Comparison of ENCODE assay signal across 8 mouse cellular contexts in genomic region chr15:12322676-12323402, GRCm38 (mm10). TPM values are rescaled to one million over a fixed set of nuclear protein-coding genes. Genes with fewer than 3 reads are reported as not detected.
DNase-seq lines count a peak whose midpoint lies in the region; ATAC-seq and TF ChIP-seq lines count a peak whose summit lies in the region.

No protein-coding gene starts in this region.

- intact Hi-C loops in left cerebral cortex, adult 2 months (cut with DNase I) = loop anchor here (5.0 to 10.0 kb wide), 4 partner anchors 116 to 918 kb away; partner anchors contain the start of genes Mtmr12 and Pdzd2
- intact Hi-C loops in left cerebral cortex, postnatal 10 days (cut with DNase I) = loop anchor here (5.0 kb wide), 1 partner anchor 56 kb away; no protein-coding TSS in a partner anchor
- intact Hi-C loops in left cerebral cortex, postnatal 4 days (cut with DNase I) = loop anchor here (5.0 kb wide), 1 partner anchor 44 kb away; no protein-coding TSS in a partner anchor

- H3K4me1 ChIP-seq in bone marrow macrophage, adult 2 months (ENCODE audit: control insufficient read depth, insufficient read depth, low read length) = peaks cover 13% of the 10 kb centered on the region
- H3K4me1 ChIP-seq in hindbrain, postnatal 0 days (ENCODE audit: insufficient read depth, low read length) = peaks cover 14% of the 10 kb centered on the region

- H3K27ac ChIP-seq in left cerebral cortex, adult 2 months = no peak overlapping the region
- peak overlapping the region; percentile 82; the same call in 1 of the 2 replicates for H3K27ac ChIP-seq in bone marrow macrophage, adult 2 months (ENCODE audit: insufficient read depth, low read depth, low read length)
- no peak overlapping the region for H3K27ac ChIP-seq in hindbrain, postnatal 0 days

- TF ChIP-seq CTCF in left cerebral cortex, adult 2 months (IDR thresholded peaks at IDR 0.05) = no peak
- TF ChIP-seq CTCF in bone marrow macrophage, adult 2 months (IDR thresholded peaks at IDR 0.05; ENCODE audit: low read depth, low read length) = no peak
- no peak for TF ChIP-seq CTCF in hindbrain, postnatal 0 days (IDR thresholded peaks at IDR 0.05; ENCODE audit: low read depth)

- H3K4me3 ChIP-seq in left cerebral cortex, adult 2 months = peak overlapping the region; percentile 100
- H3K4me3 ChIP-seq in bone marrow macrophage, adult 2 months (ENCODE audit: insufficient read depth, low read length) = peak overlapping the region; percentile 99
- peak overlapping the region; percentile 95 for H3K4me3 ChIP-seq in hindbrain, postnatal 0 days (ENCODE audit: low read length)

- peak overlapping the region; percentile 82 for H3K4me2 ChIP-seq in hindbrain, postnatal 0 days (ENCODE audit: low read depth, low read length)

- no peak for TF ChIP-seq POLR2A in bone marrow macrophage, adult 2 months (IDR thresholded peaks at IDR 0.05; ENCODE audit: borderline replicate concordance, low read depth, low read length)

- no peaks in the 10 kb centered on the region for H3K27me3 ChIP-seq in hindbrain, postnatal 0 days (ENCODE audit: insufficient read depth, low read length)

- DNase-seq in left cerebral cortex, adult 2 months (ENCODE audit: extremely low spot score in 1 of 2, low spot score in 2 of 2) = no peak
- DNase-seq in left cerebral cortex, postnatal 10 days (ENCODE audit: extremely low spot score in 1 of 2, low spot score in 2 of 2) = no peak
- no peak for DNase-seq in hindbrain, postnatal 0 days (ENCODE audit: low spot score)
- peak; percentile 65 for DNase-seq in naive thymus-derived CD4-positive, alpha-beta T cell, adult 2 months (ENCODE audit: low read depth)
- DNase-seq in left cerebral cortex, postnatal 4 days = no peak
- DNase-seq in cerebellum, adult 11 months = no peak
- no peak for DNase-seq in layer of hippocampus, adult 9-10 months (ENCODE audit: low spot score)

- ATAC-seq in hindbrain, postnatal 0 days = no peak

- H3K36me3 ChIP-seq in hindbrain, postnatal 0 days (ENCODE audit: insufficient read depth, low read length) = no peaks in the 10 kb centered on the region

- peak overlapping the region; percentile 95; the same call in 1 of the 2 replicates for H3K9ac ChIP-seq in hindbrain, postnatal 0 days (replicated peaks; ENCODE audit: low read length)

- 17% methylated on average over 9 of the region's 9 CpGs for WGBS in hindbrain, postnatal 0 days

- no peaks in the 10 kb centered on the region for H3K9me3 ChIP-seq in hindbrain, postnatal 0 days (ENCODE audit: low read length)

RNA-seq across cellular contexts. Expression of gene 1810049J17Rik, which starts 1.1 kb away (rescaled TPM):
- 1 to 10 TPM; 1.2 to 2.6 TPM for total RNA-seq in left cerebral cortex, adult 2 months (2021)
- under 1 TPM in 1 of 2 experiments, not detected in 1; 0.86 TPM for total RNA-seq in left cerebral cortex, postnatal 10 days (2021)
- not detected in 2 replicates for polyA plus RNA-seq in bone marrow macrophage, adult 2 months (2012; ENCODE audit: insufficient read depth, insufficient read length, missing spikeins)
- total RNA-seq in hindbrain, postnatal 0 days (2014; rRNA removed) = not detected in 2 replicates
- 1.4 and 1.8 TPM in 2 replicates for polyA plus RNA-seq in hindbrain, postnatal 0 days (2015; fragmentation: Nextera tagmentation; extraction: Ambion mirVana)
- not detected for total RNA-seq in left cerebral cortex, postnatal 4 days (2021)

RNA-seq across cellular contexts. Expression of gene Golph3, which starts 1.6 kb away (rescaled TPM):
- total RNA-seq in left cerebral cortex, adult 2 months (2021) = 100 to 1,000 TPM; 103 to 108 TPM
- 10 to 100 TPM; 86.6 to 88.9 TPM for total RNA-seq in left cerebral cortex, postnatal 10 days (2021)
- polyA plus RNA-seq in bone marrow macrophage, adult 2 months (2012; ENCODE audit: insufficient read depth, insufficient read length, missing spikeins) = 87.7 and 99.3 TPM in 2 replicates
- total RNA-seq in hindbrain, postnatal 0 days (2014; rRNA removed) = 132 and 134 TPM in 2 replicates
- 59.5 and 63.6 TPM in 2 replicates for polyA plus RNA-seq in hindbrain, postnatal 0 days (2015; fragmentation: Nextera tagmentation; extraction: Ambion mirVana)
- 10 to 100 TPM; 62.9 to 67.9 TPM for total RNA-seq in left cerebral cortex, postnatal 4 days (2021)
